Mouse (Mus musculus) left cerebral cortex, postnatal 4 days (tissue): ENCODE data around the gene Zswim4. TPM values are rescaled to one million over a fixed set of nuclear protein-coding genes. Genes with fewer than 3 reads are reported as not detected.

Source experiments
- DNase-seq: peaks from one replicate; pipeline ENCODE4 v3.0.0-alpha.2; 2022
- intact Hi-C: fragments of 180-260 bp; cut with DNase I; formaldehyde crosslinking; loops from one replicate; pipeline ENCODE4 v1.15.1; 2025
- total RNA-seq, 2 experiments: library from RNA; stranded (reverse); gene quantifications; 2 replicates each; pipeline ENCODE4 v1.2.3; 2021

Zswim4 gene
- total RNA-seq, 2 experiments from 2014 or later = 22.9 to 23.3 TPM

- DNase-seq = peak; percentile 35
Measured at GRCm38 (mm10) chr8:84201545-84202245, 35.2 kb downstream of the Zswim4 start.

GRCm38 (mm10) chr8:84200652-84201544 lies 36.0 kb downstream of the Zswim4 start:
- DNase-seq = peak; percentile 40
- intact Hi-C loops = no loop called here

More at GRCm38 (mm10) chr8:84201545-84202245, 35.2 kb downstream of the Zswim4 start:
- intact Hi-C loops = no loop called here

- intact Hi-C loops = no loop called here
- DNase-seq = peak; percentile 54
Measured at GRCm38 (mm10) chr8:84200126-84200555, 36.7 kb downstream of the Zswim4 start.

- intact Hi-C loops = no loop called here
- no peak for DNase-seq
Measured at GRCm38 (mm10) chr8:84199348-84200125, 37.3 kb downstream of the Zswim4 start.

GRCm38 (mm10) chr8:84198871-84199270 lies 38.0 kb downstream of the Zswim4 start:
- no peak for DNase-seq
- intact Hi-C loops = no loop called here

- DNase-seq = peak; percentile 74
- intact Hi-C loops = no loop called here
Measured at GRCm38 (mm10) chr8:84197922-84198774, 38.7 kb downstream of the Zswim4 start.

GRCm38 (mm10) chr8:84197141-84197921 lies 39.5 kb downstream of the Zswim4 start:
- intact Hi-C loops = no loop called here
- DNase-seq = peak; percentile 80

- DNase-seq = no peak
- intact Hi-C loops = no loop called here
Measured at GRCm38 (mm10) chr8:84194224-84194743, 42.6 kb downstream of the Zswim4 start.

GRCm38 (mm10) chr8:84193566-84193965 lies 43.3 kb downstream of the Zswim4 start:
- no peak for DNase-seq
- intact Hi-C loops = no loop called here

GRCm38 (mm10) chr8:84193161-84193560 lies 43.7 kb downstream of the Zswim4 start:
- no peak for DNase-seq
- intact Hi-C loops = no loop called here

- intact Hi-C loops = no loop called here
- peak; percentile 72 for DNase-seq
Measured at GRCm38 (mm10) chr8:84192555-84192954, 44.3 kb downstream of the Zswim4 start.

GRCm38 (mm10) chr8:84192023-84192422 lies 44.8 kb downstream of the Zswim4 start:
- DNase-seq = peak; percentile 29
- intact Hi-C loops = no loop called here

GRCm38 (mm10) chr8:84190191-84190867 lies 46.5 kb downstream of the Zswim4 start:
- no peak for DNase-seq
- intact Hi-C loops = no loop called here

GRCm38 (mm10) chr8:84189603-84190002 lies 47.3 kb downstream of the Zswim4 start:
- intact Hi-C loops = loop anchor here (10.0 kb wide), 1 partner anchor 175 kb away; the partner anchor contains the start of gene 2210011C24Rik
- DNase-seq = no peak

GRCm38 (mm10) chr8:84188671-84189070 lies 48.2 kb downstream of the Zswim4 start:
- no peak for DNase-seq
- intact Hi-C loops = loop anchor here (10.0 kb wide), 1 partner anchor 174 kb away; the partner anchor contains the start of gene 2210011C24Rik

GRCm38 (mm10) chr8:84187065-84187755 lies 49.6 kb downstream of the Zswim4 start:
- intact Hi-C loops = loop anchor here (2.0 to 10.0 kb wide), 2 partner anchors 24 to 172 kb away; partner anchors contain the start of gene 2210011C24Rik
- DNase-seq = peak; percentile 55

- intact Hi-C loops = loop anchor here (2.0 to 10.0 kb wide), 2 partner anchors 24 to 172 kb away; partner anchors contain the start of gene 2210011C24Rik
- peak; percentile 69 for DNase-seq
Measured at GRCm38 (mm10) chr8:84186547-84186946, 50.3 kb downstream of the Zswim4 start.
